Mouse (Mus musculus) thymus, postnatal 14 days (tissue): Measurements from ENCODE around the gene Mageb3.
A peak's percentile ranks its signal among the peaks of the same experiment; 100 is the strongest.
"Not testable (repeated sequence)": the region's sequence is repeated elsewhere in the genome, so short reads cannot be mapped to it uniquely, and the experiment has no call there.

Experiments used
- DNase-seq: peaks from one replicate; pipeline ENCODE4 v3.0.0; 2021

Gene Mageb3

DNA sequence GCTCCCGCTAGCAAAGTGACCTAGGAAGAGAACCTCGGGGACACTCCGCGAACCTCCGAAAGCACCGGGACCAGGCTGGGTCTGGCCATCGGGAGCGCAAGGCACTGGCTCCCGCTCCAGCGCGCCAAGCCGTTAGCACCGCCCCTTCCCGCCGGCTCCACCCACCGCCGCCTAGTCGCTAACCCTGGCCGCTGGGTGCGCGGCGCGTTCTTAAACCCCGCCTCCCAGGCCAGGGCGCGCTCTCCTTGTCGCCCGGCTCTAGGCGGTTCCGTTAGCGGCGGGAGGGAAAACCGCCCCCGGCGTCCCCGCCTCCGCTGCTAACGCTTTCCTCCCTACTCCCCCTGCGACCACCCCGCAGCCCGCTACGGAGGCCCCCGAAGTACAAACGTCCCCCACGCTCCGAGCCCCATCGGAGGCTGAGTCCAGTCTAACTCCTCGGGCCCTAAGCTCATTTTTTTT is at the start of gene Mageb3, which contains the start of gene Ctdspl2:
Gene Mageb3, minus strand, starts transcription at position 328 of the 459 bp plus-strand sequence.
Gene Ctdspl2, plus strand, starts transcription at position 237 of the 459 bp plus-strand sequence.
- peak; percentile 99 for DNase-seq

DNA sequence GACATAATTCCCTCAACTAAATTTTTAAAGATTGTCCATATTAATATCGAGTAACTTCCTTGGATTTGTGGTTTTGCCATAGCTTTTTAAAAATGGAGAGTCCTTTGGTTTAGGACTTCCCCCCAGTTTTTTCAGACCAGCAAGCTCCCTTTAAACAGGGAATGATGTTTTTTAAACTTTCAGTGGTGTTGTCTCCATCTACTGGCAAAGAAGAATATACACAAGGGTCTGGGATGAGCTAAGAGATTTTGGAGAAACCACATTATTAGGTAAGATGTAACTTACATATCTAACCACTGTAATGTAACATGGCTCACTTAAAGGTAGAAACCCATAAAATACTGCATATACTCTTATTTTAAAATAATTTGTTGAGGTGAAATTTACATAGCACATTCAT is 39.8 kb upstream of the Mageb3 start:
- DNase-seq: no peak

DNA sequence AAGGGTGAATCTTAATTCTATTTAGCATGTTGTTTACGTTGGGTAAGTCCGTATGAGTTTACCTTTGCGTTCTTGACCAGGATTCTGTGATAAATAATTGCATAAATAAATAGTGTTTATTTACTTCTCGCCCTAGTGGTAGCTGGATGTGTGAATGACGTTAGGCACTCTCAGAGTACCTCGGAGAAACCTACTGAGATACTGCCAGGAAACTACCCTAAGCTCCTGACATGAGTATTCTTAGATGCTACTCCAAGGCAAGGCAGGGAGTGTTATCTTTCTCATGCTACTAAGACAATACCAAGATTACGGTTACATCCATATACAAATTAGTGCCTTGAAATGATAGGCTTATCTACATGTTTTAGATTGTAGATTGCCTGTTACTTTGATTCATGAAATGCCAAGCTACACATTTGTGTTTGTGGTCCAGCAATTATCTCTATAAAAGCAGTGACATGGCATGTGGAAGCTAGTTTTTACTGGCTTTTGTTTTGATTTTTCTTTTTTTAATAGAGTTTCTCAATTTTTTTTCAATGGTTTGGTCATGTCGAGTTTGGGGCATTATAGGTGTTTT is 1.4 kb upstream of the Mageb3 start:
- DNase-seq: no peak

DNA sequence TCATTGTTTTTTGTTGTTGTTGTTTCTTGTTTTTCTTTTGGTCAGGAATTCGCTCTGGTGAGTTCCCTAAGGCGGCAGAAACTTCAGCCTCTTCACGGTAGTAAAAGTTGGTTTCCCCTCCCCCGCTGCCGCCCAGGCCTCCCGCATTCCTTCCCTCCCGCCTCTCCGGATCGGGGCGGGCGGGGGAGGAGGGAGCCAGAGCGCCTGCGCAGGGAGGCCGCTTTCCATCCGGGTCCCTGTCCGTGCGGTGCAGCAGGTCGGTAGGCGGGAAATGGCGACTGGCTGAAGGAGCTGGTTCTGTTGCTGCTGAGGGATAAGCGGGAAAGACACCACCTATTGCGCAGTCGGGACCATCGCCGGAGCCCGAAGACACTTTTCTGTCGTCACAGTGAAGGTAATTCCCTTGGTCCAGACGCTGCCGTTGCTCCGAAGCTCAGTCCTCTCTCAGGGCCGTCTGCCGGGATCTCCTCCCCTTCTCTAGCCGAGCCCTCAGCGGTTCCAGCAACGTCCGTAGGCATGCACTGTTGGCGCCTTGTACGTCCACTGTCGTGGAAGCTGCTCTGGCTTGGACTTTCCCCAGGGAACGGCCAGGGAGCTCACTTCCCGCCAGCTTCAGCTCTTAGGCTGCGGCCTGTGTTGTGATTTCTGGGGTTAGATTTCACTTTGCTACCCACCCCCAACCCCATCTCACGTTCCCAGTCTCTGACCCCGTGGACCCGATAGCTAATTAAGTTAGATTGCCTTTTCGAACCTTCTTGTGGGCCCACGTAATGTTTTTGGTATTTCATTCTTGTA is 529 bp upstream of the Mageb3 start:
- peak; percentile 95 for DNase-seq

DNA sequence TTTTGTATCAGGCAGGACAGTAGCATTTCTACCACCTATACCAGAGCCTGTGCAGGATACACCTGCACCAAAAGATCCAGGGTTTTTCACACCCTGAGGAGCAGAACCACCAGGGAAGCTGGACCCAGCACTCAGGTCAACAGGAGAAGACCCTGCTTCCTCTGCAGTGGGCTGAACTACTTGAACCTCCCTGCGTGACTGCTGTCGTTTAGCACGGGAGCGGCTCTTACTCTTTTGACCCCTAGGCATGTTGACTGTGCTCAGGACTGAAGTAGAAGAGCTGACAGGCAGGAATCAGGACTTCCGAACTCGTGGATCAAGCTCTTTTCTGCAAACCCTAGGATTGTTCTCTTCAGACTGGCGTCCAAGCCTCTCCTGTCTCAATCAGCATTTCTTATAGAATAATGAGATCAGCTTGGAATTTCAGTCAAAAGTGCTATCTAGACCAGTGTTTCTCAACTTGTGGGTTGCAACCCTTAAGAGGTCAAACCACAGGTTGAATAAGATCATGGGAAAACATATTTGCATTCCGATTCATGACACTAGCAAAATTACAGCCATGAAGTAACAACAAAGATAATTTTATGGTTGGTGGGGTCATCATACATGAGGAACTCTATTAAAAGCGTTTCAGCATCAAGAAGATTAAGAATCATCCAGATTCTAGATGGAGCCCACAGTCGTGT is 778 bp downstream of the Mageb3 start:
- peak; percentile 14 for DNase-seq

DNA sequence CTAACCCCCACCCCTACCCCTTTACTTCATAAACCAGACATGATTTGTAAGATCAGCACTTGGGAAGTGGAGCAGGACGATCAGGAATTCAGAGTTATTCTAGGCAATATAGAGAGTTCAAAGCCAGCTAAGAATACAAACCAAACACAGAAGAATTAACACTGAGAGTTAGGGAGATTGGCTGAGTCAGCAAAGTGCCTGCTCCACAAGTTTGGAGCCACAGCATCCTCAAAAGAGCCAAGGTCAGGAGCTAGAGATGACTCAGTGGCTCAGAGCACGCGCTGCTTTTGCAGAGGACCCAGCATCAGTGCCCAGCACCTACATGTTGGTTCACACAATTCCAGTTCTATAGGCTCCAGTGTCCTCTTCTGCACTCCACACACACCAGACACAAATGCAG is 12.5 kb downstream of the Mageb3 start:
- DNase-seq: no peak

DNA sequence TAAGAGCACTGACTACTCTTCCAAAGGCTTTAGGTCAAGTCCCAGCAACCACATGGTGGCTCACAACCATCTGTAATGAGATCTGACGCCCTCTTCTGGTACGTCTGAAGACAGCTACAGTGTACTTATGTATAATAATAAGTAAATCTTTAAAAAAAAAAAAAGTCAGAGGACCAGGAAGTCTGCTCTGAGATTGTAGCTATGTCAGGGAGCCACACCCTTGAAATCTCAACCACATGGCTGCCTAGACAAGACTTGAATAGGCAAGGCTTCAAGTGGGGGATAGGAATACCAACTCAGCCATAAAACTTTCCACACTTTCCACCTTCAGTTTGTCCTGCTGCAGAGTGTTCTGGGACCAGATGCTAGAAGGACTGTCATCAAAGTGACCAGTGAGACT is 18.3 kb downstream of the Mageb3 start:
- not testable (repeated sequence) for DNase-seq

DNA sequence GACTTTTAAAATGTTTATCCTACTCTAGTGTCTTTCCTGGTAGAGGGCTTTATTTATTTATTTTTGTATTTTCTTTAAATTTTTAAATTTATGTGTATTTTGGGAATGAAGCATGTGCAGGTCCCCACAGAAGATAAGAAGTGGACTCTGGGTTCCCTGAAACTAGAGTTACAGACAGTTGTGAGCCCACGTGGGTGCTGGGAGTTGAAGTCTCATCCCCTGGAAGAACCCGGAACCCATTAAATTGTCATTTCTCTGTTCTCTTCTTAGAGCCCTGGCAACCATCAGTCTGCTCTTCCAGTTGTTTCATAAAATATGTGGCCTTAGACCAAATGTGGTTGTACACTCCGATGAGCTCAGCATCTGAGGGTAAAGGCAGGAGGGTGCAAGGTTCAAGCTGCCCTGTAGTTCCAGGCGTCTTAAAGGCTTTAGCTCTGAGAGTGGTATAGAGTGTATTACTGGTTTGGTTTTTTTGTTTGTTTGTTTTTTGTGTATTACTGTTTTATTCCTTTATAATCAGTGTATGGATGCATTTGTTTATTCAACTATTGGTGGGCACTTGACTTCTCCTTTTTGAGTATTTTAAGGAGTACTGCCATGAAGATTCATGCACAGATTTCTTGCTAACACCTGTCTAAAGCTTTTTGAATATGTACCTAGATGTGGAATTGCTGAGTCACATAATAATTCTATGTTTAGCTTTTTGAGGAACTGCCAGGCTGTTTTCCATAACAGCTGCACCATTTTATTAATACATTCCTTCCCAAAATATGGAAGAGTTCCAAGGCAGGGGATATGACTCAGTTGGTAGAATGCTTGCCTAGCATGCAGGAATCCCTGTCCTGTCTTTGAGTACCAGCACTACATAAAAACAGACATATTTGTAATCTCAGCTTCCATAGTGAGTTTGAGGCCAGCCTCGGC is 39.6 kb downstream of the Mageb3 start:
- no peak for DNase-seq

DNA sequence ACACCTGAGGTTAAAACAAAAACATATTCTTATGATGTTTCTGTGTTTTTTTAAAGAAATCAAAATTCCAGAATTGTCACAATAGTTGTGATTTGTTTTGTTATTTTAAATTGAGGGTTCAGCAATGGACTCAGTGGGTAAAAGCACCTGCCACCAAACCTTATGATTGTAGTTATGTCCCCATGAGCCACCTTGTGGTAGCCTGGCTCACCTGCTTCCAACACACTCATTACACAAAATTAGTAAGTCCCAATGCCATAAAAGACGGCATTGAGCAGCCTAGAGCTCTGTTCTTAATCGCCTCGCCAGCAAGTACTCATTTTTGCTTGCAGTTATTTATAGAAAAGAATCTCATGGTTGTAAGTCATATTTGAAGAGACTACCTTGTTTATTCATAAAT is 45.9 kb downstream of the Mageb3 start:
- DNase-seq: no peak
